Mouse (Mus musculus) thymus, postnatal 14 days (tissue): Measurements from ENCODE around the gene Nxn.

Experiments
- DNase-seq: peaks from one replicate; pipeline ENCODE4 v3.0.0; 2021

Nxn gene

DNA sequence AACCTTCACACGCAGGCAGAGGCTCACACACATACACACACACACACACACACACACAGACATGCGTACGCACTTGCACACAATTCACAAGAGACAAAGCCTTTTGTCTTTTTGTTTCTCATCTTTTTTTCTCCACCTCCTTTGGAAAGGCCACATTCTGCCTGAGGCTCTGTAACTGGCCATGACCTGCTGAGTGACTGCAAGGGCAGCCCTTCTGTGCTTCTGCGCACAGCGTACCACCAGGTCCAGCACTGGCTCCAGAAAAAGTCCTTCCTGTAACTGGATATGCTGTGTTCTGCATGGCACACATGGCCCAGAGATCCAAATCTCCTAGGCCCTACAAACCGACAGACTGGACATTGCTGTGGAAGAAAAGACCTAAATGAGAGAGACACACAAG lies 38.7 kb downstream of the Nxn start:
- no peak for DNase-seq

DNA sequence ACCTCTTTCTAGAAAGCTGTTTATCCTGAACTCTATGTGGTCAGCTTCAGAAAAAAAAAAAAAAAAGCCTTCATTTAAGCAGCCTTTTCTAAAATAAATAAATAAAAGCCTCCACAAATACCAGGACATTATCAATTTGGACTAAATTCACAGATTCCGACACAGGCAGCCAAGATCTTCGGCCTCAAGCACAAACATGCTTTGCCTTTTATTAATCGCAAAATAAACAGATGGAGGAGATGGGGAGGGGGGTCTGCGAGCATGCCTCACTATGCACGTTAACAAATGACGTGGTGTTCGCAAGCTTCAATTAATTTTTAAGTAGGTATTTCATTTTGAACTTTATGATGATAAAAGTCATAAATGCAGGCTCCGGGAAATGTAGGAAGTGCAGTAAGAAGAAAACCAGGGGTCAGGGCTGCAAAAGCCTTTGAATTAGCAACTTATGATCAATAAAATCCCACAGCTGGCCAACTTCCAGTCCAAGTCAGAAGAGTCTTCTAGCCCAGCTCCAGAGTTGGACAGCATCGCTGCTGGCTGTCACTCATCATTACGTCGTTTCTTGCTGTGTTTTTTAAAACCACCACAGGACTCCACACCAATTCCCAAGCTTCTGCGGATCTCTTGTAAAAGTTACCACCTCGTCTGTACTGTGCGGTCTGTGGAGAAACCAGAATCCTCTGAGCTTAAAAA lies 40.2 kb downstream of the Nxn start:
- DNase-seq: no peak

DNA sequence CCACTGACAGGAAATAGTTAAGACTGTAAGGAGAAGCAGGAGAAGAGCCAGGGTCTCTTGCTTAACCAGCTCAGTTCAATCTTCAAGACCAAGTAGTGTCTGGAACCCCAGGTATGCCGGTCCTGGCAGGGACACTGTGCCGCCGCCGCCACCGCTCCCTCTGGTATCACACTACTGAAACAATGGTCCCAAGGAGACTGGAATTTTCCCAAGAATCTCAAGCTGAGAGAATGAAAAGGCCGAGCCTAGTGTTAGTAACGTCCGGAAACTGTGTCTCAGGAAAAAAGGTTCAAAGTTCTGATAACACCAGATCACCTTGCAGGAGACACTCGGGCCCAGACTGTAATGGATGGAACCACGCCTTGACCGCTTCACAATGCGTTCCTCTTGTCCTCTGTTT lies 41.5 kb downstream of the Nxn start:
- no peak for DNase-seq

DNA sequence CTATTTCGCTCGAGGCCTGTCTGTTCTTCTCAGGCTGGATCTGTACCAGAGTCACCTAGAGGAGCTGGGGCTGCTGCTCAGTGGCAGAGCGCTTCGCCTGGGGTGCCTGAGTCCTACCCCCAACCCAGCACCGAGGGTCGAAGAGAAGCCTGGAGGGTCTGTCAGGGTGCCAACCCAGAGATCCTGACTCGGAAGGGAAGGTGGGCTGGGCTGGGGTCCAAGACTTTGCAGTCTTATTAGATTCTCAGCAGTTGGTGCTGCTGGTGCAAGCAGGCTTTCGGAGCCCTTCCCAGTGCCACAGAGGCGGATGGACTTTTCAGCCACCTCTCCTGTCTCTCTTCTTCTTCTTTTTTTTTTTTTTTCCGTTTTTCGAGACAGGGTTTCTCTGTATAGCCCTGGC lies 42.8 kb downstream of the Nxn start:
- no peak for DNase-seq

DNA sequence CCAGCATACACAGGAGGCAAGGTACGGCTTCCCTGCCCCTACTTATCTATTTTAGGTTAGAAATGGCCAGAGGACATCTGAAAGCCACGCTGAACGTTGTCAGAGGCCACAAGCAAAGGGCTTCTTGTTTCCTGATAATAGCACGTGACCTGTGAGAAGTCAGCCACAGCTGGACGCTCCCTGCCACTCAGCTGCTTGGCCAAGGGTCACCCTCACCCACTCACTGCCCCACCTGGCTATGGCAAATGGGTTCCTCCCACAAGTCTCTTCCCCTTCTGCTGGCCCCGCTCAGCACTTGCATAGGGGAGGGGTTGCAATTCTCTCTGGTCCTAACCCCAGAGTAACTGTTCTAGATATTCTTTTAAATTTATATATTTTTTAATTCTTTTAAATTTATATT lies 43.5 kb downstream of the Nxn start:
- no peak for DNase-seq

DNA sequence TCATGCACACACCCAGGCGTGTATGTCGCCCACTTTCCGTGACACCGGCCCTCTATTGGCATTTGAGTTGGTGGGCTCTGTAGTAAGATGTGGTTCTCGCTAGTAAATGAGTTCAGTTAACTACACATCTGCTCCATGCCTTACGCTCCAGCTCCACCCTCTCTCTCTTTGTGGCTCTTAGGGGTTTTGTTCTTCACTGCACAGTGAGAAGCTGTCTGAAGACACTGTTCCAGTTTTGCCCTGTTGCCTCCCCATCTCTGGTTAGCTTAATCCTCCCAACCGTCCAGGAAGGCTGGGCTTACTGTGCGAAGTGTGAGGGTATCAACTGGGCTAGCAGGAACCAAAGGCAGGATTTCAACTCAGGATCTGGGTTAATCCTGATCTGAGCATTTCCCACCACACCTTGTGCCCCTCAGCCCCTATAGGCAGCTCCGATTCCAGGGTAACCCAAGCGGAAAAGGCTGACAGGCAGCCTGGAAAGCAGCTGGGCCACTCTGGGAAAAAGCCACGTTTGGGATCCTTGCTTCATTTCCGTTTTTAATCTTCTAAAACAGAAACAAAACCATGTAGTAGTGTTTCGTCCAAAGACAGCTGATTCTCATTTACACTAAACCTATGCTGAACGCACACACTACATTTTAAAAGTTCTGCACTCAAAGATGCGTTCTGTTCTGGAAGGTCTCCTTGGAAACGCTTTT lies 45.9 kb downstream of the Nxn start:
- DNase-seq: no peak

DNA sequence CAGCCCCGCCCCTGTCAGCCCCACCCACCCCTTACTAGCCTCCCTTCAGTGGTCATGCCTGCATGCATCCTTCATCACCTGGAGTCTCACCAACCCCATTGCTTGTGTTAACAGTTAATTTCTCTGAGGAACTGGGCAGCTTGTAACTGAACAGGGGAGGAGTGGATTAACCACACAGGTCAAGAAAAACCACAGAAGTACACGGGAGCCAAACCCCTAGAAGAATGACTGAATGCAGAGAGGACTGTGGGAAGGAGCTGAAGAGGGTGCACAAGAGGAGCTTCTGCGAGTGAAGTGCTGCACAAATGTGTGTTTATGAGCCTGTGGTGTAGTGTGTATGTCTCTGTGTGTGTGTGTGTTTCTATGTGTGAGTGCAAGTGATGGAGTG lies 47.3 kb downstream of the Nxn start:
- DNase-seq: no peak

DNA sequence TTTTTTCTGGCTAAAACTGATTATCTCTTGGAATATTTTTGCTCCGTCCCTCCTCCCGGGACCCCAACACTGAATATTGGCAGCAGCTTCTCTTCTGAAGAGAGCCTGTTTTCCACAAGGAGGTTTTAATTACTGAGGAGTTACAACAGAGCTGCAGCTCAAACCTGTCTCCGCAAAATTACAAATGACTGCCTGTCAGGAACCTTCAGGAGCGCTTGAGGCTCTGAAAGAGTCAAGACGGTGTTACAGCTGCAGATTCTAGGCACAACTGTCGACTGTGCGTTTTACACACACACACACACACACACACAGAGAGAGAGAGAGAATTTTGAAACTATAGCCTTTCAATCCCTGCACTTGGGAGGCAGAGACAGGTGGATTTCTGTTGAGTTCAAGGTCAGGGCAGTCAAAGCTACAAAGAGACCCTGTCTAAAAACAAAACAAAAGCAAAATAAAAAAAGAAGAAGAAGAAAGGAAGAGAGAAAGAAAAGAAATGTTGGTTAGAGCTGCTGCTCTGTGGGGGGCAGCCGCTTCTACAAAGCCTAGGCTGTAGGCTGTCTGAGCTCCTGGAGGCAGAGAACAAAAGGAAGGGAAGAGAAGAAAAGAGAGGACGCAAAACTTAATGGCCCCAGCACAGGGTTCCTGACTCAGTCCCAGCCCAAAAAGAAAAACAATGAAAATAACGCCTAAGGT lies 47.9 kb downstream of the Nxn start:
- no peak for DNase-seq

DNA sequence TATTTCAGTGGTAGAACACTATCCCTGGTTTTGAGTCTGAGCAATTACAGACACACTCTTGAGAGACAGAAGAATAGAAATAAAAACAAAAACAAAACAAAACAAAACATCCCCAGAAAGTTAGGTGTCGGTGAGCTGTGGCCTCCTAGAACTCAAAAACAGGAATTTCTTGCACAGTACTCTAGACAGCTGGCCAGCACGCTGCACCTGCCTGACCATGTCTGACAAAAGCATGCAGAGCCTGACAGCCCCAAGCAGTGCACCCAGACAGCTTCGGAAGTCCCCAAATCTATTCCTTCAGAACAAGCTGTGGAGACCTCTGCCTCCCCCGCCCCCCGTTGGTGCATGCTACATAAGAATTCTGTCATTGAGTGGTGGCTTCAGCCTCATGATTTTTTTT lies 49.1 kb downstream of the Nxn start:
- DNase-seq: no peak

DNA sequence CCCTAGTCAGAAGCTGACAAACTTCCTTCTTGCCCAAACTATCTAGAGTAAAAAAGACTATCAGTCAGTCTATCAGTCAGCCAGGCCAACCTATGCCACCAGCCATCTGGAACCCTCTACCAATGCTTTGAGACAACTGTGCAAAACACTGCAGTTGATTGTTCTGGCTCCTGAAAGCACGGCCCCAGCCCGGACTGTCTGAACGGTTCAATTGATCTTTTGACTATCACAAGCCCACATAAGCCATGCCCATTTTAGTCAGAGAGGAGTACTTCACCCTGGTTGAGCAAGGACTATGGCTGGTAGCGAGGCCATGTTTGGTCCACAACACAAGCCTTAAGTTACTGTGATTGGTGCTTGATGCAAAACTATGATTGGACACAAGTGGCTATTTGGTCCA lies 51.4 kb downstream of the Nxn start:
- no peak for DNase-seq

DNA sequence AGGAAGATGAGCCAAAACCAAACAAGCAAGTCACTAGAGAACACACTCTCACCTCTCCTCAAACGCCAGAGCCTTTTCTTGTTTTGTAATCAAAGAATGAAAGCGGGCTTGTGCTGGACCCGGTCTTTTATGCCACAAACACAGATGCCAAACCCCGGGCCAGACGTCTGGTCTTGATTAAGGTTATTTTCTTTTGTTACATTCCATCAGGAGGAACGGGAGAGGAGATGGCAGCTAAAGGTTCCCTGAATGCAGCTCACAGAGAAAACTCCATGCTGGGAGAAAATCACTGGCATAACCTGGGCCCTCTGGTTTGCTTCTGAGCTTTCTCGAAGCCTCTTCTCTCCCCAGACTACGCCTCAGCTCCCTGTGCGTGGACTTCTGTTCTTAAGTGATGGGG lies 55.9 kb downstream of the Nxn start:
- DNase-seq: no peak

DNA sequence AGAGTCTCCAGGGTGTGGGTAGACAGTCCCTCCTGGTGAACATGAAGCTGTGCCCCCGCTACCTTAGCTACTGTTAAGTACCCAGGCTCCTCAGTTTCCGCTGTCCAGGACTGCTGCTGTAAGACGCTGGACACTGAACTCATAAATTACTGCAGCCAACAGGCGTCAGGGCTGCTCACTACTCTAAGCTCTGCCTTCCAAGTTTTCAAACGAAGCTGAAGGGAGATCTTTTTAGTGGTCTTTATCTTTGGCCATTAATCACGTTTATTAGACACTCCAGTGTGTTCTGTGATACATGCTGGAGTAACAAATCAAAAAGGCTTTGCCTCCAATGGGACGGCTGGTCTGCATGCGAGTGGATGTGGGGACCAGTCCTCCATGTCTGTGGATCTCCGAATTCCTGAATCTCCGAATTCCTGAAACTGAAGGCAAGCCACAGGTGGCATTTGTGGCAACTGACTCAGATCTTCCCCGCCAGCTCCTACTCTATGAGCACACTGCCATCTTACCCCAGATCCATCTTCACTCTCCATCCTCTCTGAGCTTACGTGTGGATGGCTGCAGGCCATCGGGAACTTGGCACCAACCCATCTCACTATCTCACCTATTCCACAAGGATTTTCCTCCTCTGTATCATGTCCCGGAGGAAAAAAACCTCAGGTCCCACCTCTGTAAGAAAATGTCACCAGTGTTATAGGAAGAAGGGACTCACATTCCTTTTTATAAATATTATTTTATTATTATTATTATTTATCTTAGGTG lies 56.9 kb downstream of the Nxn start:
- DNase-seq: no peak

DNA sequence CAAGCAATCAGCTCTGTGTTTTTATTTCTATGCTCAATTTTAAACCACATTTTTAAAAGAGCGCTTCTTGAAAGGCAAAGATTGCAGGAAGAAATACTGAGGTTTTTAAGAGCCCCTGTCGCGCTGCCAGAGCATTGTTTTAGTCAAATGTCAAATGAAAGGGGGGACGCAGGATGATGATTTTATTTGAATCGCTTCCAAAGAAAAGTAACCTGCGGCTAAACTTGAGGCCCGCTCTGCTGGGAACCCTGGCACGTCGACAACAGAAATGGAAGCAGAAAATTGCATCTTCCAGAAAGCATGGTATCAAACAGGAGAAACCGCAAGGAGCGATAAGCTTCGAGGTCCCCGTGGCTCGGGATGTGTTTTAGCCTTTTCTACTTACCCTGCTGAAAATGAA lies 57.8 kb downstream of the Nxn start:
- no peak for DNase-seq

DNA sequence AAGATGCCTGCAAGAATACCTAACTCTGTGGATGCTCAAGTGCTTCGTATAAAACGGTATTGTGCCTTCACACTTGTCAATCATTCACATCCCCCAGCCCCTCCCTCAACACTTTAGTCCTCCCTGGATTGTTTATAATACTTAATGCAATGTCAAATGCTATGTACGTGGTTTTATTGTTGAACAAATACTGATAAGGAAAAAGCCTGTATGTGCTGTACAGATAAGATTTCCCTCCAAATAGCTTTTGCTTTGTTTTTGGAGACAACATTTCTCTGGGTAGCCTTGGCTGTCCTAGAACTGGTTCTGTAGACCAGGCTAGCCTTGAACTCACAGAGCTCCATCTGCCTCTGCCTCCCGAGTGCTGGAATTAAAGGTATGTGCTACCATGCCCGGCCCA lies 59.1 kb downstream of the Nxn start:
- no peak for DNase-seq

DNA sequence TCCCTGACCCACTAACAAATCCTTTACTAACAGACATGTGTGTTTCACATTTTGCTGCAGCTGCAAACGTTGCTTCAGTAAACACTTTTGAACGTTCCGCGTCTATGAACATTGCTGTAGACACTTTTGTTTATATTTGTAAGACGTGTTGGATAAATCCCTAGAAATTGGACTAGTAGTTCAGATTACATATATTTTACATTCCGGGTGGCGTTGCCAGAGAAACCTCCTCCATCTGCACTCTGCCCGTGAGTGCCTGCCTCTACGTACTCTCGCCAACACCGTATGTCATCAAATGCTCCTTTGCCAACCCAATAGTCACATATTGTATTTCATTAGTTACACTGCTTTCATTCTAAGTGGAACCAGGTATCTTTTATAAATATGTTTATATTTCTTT lies 59.8 kb downstream of the Nxn start:
- DNase-seq: no peak

DNA sequence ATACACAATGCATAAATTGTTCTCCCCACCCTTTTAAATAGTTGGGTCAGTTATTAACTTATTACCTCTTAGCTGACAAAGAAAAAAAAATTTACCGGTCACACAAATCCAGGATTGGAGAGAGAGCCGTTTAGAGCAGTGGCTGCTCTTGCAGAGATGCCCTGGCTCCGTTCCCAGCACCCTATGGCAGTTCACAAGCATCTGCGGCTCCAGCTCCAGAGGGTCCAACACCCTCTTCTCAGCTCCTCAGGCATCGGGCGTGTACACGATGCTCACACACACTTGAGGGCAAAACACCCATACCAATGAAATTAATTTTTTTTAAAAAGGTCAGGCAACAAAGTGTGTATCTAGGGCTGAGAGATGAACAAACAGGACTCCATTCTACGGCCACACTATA lies 60.3 kb downstream of the Nxn start:
- no peak for DNase-seq

DNA sequence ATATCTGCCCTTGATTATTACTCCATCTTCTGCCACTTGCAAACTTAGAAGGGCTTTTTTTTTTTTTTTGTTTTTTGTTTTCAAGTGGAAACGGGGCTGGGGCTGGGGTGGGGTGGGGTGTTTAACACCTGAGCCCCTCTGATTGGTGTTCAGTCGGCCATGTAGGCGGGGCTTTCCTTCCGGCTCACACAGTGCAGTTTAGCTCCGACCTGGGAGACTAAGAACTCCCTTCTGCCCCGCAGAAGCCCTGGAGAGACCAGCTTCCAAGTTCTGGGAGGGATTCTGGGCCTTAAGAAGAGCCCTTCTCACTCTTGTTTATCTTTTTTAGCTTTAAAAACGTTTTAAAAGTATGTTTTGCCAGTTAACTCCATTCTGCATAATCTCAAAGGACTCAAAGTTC lies 61.2 kb downstream of the Nxn start:
- peak; percentile 78 for DNase-seq

DNA sequence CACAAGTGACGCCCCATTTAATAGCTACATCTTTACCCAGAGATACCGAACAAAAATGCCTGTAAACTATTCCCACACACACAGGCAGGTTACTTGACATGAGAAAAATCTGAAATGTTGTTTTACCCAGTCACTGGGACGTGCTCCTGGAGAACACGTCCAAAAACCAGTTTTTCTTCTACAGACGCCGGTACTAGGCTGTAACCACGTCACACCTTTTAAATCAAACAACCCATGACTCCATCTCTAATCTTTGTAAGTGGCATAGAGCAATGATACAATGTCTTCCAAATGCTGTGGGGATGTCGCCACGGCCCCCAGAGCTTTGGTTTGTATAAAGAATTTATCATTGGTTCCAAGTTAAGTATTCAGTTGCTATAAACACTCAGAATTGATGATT lies 61.7 kb downstream of the Nxn start:
- DNase-seq: no peak

DNA sequence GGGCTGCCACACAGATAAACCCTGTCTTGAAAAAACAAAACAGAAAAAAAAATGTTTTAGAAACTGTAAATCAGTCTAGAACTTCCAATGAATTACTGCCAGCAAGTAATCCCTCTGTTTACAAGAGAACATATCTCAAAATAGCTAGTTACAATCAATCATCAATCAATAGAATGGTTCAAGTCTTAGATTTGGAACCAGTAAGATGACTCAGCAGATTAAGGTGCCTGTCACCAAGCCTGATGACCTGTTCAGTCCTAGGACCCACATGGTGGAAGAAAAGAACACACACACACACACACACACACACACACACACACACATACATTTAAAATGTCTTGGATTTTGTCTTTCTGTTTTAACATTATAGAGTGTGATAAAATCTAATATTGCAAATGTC lies 62.7 kb downstream of the Nxn start:
- no peak for DNase-seq

DNA sequence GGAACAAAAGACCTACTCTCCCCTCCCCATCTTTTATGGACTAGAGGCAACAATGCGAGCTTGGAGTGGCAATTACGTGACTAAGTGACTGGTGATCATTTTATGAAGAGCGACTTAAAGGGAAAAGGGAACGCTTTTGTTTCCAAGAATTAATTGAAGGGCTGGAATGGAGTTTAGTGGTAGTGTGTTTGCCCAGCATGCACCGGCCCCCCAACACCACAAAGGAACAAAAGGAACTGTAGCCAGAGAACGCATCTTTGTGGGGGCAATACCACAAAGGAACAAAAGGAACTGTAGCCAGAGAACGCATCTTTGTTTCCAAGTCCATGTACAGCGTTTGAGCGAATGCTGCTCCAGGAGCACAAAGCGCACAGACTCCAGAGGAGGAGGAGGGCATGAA lies 64.0 kb downstream of the Nxn start:
- no peak for DNase-seq

DNA sequence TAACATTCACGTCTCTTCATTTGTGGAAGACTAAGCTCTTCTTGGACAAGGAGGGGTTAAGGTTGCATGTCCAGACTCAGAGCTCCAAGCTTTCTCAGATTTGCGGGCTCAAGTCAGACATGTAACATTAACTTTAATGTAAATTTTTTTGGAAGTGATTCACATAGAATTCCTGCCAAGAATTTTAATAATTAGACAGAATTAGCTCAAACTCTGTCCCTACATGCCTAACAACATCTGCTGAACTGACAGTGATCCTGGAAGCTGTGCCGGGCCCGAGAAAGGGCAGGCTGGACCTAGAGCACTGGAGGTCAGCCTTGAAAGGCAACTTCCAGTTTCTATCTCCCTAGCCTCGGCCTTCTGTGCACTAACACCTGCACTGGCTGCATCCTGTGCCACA lies 66.7 kb downstream of the Nxn start:
- DNase-seq: no peak

DNA sequence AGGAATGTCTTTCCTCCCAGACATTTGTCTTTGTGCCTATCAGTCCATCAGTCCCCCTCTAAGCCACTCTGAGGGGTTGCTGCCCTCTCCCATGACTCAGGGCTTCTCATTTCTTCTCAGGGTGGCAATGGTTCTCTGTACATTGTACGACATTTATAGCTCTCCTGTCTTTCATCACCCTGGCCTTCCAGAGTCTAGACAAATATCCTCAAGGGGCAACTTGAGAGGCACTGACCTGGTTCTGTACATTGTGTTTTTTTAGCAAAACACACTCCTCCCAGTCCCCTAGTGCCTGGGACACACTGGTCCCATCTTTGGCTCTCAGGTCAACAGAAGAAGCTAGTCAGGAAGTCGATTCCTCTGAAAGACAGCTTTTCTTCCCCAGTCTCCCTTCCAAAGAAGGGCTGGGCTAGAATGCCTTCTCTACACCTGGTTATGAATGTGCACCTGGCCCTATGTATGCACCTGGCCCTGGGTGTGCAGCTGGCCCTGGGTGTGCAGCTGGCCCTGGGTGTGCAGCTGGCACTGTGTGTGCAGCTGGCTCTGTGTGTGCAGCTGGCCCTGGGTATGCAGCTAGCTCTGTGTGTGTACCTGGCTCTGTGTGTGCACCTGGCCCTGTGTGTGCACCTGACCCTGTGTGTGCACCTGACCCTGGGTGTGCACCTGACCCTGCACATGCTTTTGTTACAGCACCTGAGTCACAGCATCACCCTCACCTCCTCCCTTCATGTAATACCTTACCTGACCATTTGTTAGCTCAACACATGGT lies 70.2 kb downstream of the Nxn start:
- DNase-seq: no peak

DNA sequence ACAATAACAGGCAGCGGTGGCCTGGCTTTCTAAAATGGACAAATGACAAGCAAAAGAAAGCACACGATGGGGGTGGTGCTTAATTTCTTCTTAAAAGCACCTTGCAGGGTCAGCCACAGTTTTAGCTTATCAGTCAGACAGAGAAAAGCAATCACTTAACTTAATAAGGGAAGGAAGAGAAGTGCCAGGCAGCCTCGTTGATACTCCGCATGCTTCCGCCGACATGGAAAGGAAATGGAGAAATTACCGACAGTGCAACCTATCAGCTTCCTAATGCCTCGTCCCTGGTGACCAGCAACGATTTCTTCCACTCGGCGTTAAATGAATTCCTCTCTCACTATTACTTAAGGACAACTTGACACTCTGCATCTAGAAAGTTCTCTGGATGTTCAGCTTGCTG lies 70.9 kb downstream of the Nxn start:
- DNase-seq: no peak
